Mouse (Mus musculus) bone marrow macrophage, adult 2 months (primary cell): ENCODE data around the gene Syce1. TPM values are rescaled to one million over a fixed set of nuclear protein-coding genes. Genes with fewer than 3 reads are reported as not detected.

Experiments used
- H3K27ac ChIP-seq: 2 replicates; pipeline ENCODE4 v1.5.1; 2012; ENCODE audit warnings: low read depth, low read length; ENCODE audit not compliant: insufficient read depth
- H3K4me1 ChIP-seq: 2 replicates; pipeline ENCODE4 v1.6.1; 2012; ENCODE audit warnings: low read length; ENCODE audit not compliant: control insufficient read depth, insufficient read depth
- H3K4me3 ChIP-seq: 2 replicates; pipeline ENCODE4 v1.5.1; 2012; ENCODE audit warnings: mild to moderate bottlenecking, low read length, moderate library complexity; ENCODE audit not compliant: insufficient read depth
- CTCF ChIP-seq: IDR thresholded peaks from 2 replicates; pipeline ENCODE4 v1.5.1; 2012; ENCODE audit warnings: low read depth, mild to moderate bottlenecking, low read length, moderate library complexity
- POLR2A ChIP-seq: IDR thresholded peaks from 2 replicates; pipeline ENCODE4 v1.6.1; 2012; ENCODE audit warnings: mild to moderate bottlenecking, low read depth, low read length, borderline replicate concordance
- polyA plus RNA-seq: library from polyadenylated mRNA; stranded (reverse); fragments of >200 nt; gene quantifications from 2 replicates; pipeline ENCODE4 v1.2.4, GENCODE M21; 2012; ENCODE audit not compliant: missing spikeins, insufficient read depth, insufficient read length

Gene Syce1
- not detected in 2 replicates for polyA plus RNA-seq

- Histone ChIP-seq H3K4me3 (no peak within 1 kb of the TSS), H3K4me1 (no peaks in the 10 kb centered on the region), H3K27ac (no peak within 1 kb of the TSS)
- no peak for TF ChIP-seq CTCF
- TF ChIP-seq POLR2A: no peak
Measured at GRCm38 (mm10) chr7:140787406-140788052, at the start of gene Syce1. Gene Syce1, minus strand, starts transcription at chr7:140787852.

GRCm38 (mm10) chr7:140836243-140837115 lies 48.8 kb upstream of the Syce1 start:
- no peak overlapping the region for H3K27ac ChIP-seq
- TF ChIP-seq POLR2A: no peak
- no peak for TF ChIP-seq CTCF
- H3K4me1 ChIP-seq: peaks cover 5% of the 10 kb centered on the region
- no peak overlapping the region for H3K4me3 ChIP-seq

GRCm38 (mm10) chr7:140835758-140836087 lies 48.1 kb upstream of the Syce1 start:
- TF ChIP-seq POLR2A: no peak
- TF ChIP-seq CTCF: no peak
- H3K4me1 ChIP-seq: peaks cover 7% of the 10 kb centered on the region
- H3K4me3 ChIP-seq: no peak overlapping the region
- H3K27ac ChIP-seq: no peak overlapping the region

GRCm38 (mm10) chr7:140834968-140835757 lies 47.5 kb upstream of the Syce1 start, which contains the start of gene Urah:
Gene Urah, plus strand, starts transcription at chr7:140835018.
- TF ChIP-seq CTCF (no peak), POLR2A (no peak)
- Histone ChIP-seq H3K4me1 (peaks cover 12% of the 10 kb centered on the region), H3K27ac (no peak within 1 kb of the TSS), H3K4me3 (no peak within 1 kb of the TSS)

- peaks cover 16% of the 10 kb centered on the region for H3K4me1 ChIP-seq
- TF ChIP-seq POLR2A: no peak
- TF ChIP-seq CTCF: no peak
- no peak overlapping the region for H3K27ac ChIP-seq
- no peak overlapping the region for H3K4me3 ChIP-seq
Measured at GRCm38 (mm10) chr7:140833341-140833740, 45.7 kb upstream of the Syce1 start.

- Histone ChIP-seq H3K4me1 (peaks cover 16% of the 10 kb centered on the region), H3K27ac (no peak overlapping the region), H3K4me3 (no peak overlapping the region)
- TF ChIP-seq CTCF: no peak
- TF ChIP-seq POLR2A: no peak
Measured at GRCm38 (mm10) chr7:140831447-140831846, 43.8 kb upstream of the Syce1 start.

- H3K27ac ChIP-seq: no peak overlapping the region
- H3K4me1 ChIP-seq: peaks cover 16% of the 10 kb centered on the region
- H3K4me3 ChIP-seq: no peak overlapping the region
- TF ChIP-seq CTCF (no peak), POLR2A (no peak)
Measured at GRCm38 (mm10) chr7:140828171-140828881, 40.7 kb upstream of the Syce1 start.

- Histone ChIP-seq H3K4me1 (no peaks in the 10 kb centered on the region), H3K27ac (no peak overlapping the region), H3K4me3 (no peak overlapping the region)
- TF ChIP-seq CTCF: no peak
- TF ChIP-seq POLR2A: no peak
Measured at GRCm38 (mm10) chr7:140822731-140823130, 35.1 kb upstream of the Syce1 start.

- TF ChIP-seq CTCF (no peak), POLR2A (no peak)
- Histone ChIP-seq H3K27ac (no peak within 1 kb of the TSS), H3K4me1 (no peaks in the 10 kb centered on the region), H3K4me3 (peak within 1 kb of the TSS; percentile 33)
Measured at GRCm38 (mm10) chr7:140821653-140822329, 34.1 kb upstream of the Syce1 start, which contains the start of gene Zfp941. Gene Zfp941, minus strand, starts transcription at chr7:140822178.
